Mouse (Mus musculus) liver, adult (tissue): ENCODE data around the gene Mafb.

Source experiments
- GATA4 ChIP-seq: IDR thresholded peaks from 2 replicates; pipeline ENCODE4 v1.6.1; 2014; ENCODE audit warnings: mild to moderate bottlenecking, low read length; ENCODE audit not compliant: insufficient replicate concordance

Mafb gene

DNA sequence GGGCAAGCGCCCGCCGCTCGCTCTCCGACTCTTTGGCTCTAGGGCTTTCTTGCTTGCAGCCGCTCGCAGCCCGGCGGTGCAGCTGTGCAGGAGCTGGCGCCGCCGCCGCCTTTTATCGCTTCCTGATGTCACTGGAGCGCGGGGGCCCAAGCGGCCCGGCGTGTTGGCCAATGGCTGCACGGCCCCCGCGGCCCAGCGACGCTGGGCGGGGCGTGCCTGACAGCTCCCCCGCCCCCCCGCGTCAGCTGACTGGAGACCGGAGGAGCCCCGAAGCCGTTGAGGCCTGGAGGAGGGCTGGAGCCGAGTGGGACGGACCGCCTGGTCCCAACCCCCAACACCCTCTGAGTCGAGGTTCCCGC is at the start of gene Mafb:
Mafb (minus strand) TSS at position 86 of the 359 bp plus-strand sequence.
- TF ChIP-seq GATA4: peak; percentile 76; the same call in 1 of the 2 replicates

DNA sequence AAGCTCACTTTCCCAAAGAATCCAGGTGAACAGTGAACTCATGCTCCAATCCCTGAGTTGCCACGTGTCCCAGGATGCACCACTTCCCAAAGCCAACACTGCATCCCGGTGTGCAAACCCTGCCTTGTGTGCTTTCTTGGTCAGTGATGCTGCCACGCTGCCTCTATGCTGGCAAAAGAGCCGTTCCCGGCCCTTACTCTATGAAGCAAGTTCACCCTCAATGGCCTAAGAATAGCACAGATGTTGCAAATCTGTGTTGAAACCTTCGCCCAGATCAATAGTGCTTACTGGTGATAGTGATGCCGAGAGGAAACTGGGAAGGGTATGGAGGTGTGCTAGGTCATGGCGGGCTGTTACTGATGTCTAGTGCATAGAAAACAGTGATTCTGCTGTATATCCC is 48.3 kb upstream of the Mafb start:
- no peak for TF ChIP-seq GATA4

DNA sequence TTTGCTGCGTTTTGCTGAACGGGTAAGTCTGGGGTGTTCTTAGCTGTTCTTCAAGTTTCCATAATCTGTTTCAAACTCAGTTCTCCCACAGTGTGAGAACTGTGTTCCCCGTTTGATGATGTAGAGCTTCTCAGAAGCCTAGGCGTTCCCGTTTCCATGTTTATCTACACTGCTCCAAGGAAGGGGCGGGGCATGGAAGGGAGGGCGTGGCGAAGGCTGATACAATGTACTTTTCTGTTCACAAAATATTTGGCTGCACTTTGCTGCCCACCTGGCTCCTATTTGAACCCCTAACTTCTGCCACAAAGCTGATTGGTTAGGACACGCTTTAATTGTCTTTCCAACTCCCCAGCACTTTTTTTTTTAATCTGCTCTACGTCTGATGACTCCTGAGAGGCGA is 47.9 kb upstream of the Mafb start:
- TF ChIP-seq GATA4: no peak

DNA sequence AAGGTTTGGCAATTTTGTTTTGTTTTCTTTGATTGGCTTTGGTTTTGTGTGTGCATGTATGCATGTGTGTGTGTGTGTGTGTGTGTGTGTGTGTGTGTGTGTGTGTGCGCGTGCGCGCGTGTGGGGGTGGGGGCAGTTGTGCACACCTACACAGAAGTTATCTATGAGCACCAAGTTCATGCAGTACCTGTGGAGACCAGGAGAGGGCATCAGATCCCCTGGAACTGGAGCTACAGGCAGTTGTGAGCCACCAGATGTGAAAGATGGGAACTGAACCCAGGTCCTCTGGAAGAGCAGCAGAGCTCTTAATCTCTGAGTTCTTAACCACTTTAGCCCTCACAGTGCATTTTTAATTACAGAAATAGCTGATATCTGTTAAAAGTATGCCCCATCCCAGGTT is 47.1 kb upstream of the Mafb start:
- no peak for TF ChIP-seq GATA4

DNA sequence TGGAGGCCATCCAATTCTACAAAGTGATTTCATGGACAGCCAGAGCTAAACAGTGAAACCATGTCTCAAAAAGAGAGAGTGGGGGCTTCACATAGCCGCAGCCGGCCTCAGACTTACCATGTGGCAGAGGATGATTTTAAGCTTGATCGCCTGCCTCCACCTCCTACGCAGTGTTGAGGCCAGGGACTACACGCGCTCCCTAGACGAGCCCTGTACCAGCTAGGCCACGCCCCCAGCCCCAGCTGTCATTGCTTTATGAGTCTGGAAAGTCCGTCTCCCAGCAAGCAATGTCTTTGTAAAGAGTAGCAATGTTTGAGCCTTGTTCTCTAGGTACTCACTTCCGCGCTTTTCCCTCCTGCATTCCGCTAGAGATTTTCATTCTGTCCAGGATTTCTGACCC is 46.2 kb upstream of the Mafb start:
- no peak for TF ChIP-seq GATA4

DNA sequence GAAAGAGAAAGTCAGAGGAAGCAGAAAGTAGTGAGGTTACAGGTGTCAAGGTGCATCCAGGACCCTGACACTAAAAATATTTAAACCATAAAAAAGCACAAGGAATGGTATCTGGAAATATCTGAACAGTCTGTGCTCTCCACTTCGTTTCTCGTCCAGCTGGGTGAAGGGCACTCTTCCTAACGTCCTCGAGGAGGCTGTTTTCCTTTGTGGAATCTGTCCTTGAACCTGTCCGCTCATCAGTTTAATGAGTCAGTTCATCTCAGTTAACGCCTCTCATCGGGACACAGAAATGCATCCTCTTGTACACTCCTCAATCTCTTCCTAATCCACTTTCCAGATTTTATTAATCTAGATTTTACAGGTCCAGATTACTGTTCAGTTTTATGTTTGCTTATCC is 44.6 kb upstream of the Mafb start:
- no peak for TF ChIP-seq GATA4

DNA sequence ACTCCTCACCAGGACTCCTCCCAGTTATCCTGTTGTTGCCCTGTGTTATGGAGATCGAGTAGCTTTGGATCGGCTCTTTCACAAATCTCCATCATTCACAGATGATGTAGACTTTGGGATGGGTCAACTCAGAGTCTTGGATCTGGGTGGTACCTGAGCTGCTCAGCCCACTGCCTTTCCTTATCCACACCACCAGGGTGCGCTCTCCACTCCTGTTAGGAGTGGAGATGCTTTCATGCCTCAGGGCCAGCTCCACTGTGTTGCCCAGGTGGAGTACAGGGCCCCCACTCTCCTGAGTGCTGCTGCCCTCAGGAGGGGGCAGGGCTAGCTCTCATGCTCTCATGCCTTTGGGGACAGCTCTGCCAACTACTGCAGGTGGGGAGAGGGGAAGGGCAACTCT is 40.9 kb upstream of the Mafb start:
- TF ChIP-seq GATA4: no peak

DNA sequence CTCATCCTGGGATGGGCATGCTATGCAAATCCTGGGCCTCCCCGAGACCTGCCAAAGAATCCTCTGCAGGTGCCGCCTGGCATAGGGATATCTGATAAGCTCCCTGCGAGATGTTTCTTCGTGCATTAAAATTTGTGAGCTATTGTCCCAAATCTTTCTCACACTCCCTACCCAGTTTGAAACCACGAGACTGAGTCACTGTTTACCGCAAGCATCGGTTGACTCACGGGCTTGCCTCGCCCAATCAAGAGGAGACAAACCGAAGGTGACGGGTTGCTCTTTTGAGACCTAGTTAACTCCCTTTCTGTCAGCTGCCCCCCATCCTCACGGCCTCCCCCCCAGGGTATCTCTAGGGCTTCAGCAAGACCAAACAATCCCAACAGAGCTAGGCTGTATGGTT is 30.9 kb upstream of the Mafb start:
- no peak for TF ChIP-seq GATA4

DNA sequence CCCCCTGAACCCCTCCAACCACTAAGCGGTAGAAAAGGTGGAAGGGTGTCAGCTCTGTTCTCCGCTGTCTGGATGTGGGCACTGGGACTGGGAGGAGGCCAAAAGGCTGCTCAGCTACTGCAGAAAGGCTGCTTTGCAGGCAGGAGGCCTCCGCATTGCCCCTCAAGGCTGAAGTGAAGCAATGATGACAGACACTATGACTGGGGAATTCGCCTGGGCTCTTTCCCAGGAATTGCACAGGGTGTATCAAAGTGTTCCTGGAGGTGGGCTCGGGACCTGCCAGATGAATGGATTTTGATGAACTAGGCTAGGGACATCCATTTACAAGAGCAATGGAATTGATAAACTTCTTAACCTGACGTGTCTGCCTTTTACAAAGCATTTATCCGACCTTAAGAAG is 27.9 kb upstream of the Mafb start:
- no peak for TF ChIP-seq GATA4

DNA sequence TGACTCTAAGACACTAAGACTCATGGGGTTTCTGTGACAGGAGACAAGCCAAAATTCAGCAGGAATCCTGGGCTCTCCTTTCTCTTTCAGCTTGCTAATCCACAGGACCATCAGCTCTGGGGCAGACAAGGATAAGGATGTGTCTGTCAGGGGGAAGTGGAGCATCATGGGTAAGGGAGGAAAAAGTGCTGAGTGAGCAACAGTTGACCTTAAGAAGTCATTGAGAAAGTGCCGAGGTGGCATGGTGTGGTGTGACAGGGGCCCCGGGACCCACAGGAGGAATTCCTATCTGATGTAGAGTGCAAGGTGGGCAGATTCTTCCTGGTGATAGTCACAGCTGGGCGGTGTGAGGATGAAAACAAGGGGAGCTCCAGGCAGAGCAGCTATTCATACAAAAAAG is 25.8 kb upstream of the Mafb start:
- TF ChIP-seq GATA4: no peak

DNA sequence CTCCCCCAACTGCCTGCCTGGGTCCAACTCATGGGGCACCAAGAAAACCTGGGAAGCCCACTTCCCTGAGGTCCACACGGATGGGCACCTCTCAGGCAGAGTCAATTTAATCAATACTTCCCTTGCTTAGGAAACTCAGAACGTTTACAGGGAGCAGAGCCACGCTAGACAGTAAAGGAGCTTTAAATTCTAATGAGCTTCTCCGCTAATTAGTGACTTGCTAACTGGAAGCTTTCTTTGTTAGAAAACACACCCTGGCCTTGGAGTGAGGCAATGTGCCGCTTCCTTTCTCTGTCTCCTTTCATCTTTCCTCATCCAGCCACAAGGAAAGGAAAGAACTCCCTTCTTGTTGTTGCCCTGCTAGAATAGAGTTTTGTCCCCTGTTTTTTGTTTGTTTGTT is 21.7 kb upstream of the Mafb start:
- no peak for TF ChIP-seq GATA4

DNA sequence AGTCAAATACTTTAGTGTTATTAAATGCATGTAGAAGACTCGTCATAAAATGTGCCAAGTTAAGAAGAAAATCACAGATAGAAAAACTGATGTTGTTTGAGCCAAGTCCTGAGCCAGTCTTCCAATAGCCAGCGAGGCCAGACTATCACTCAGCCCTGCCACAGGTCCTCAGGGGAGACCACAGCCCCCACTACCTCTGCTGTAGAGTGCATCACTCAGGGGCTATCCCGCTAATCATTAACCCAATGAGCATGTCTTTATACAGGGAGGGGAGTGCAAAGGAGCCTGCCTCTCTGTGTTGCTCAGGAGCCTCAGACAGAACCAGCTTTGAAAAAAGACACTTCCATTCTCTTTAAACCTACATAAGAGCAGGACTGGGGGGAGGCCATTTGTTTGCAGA is 16.6 kb upstream of the Mafb start:
- TF ChIP-seq GATA4: no peak

DNA sequence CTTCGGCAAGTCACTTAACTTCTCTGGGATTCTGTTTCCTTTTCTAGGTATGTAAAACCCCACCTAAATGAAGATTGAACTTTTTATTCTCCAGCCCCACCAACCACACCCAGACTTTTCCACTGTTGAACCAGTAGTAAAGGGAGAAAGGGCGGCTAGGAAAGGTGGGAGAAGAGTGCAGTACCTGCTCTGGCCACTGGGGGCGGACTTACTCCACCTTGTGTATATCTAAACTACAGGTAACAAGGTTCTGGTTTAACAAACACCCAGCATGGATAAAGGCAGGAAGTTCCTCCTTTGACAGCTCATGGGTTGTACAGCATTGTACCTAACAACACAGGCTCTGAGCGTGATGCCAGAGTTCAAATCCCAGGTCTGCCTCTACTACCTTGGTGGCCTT is 11.4 kb upstream of the Mafb start:
- TF ChIP-seq GATA4: no peak

DNA sequence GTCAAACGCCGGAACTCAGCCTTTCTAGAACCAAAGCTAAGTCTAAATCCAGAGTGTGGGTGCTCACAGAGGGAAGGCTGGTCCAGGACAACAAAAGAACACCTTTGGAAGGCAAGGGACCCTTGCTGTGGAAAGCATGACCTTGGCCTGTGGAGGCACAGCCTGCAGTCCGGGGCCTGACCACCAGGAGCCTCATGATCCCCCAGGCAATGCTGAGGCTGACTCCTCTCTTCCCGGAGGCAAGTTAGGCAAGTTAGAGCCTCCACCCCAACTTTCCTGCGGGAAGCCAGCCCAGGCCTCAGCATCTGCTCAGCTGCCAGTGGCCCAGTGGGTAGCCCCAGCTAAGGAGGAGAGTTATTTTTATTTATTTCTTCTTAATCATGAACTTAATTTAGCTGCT is 9.4 kb upstream of the Mafb start:
- no peak for TF ChIP-seq GATA4

DNA sequence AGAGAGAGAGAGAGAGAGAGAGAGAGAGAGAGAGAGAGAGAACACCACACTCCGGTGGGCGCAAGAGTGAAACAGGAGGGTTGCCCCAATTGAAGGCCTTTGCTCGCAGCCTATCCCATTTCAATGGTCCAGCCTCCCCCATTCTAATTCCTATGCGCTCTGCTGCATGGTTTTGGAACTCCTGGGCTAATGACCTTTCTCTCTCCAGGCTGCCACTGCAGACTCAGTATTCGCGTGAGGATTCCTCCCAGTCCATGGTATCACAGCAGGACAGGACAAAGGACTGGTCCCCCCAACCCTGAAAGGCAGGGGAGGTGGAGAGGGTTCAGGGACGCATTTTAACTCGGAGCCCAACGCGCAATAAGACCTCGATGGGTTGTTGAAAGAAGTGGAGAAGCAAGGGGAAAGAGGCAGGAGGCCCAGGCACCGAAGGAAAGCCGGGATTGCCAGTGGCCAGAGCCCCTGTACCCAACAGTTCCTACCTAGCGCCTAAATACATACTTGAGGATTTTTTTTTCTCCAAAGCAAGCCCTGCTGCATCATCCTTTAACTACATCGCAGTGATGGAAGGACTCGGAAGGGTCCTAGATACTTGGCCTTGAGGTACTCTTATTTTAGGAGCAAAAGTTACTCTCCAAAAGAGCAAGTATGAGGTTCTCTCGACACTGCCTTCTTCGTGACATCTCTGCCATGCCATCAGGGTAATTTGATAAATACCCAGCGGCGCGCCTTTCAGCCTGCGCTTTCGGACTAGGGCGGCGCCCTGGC is 3.0 kb upstream of the Mafb start:
- TF ChIP-seq GATA4: no peak

DNA sequence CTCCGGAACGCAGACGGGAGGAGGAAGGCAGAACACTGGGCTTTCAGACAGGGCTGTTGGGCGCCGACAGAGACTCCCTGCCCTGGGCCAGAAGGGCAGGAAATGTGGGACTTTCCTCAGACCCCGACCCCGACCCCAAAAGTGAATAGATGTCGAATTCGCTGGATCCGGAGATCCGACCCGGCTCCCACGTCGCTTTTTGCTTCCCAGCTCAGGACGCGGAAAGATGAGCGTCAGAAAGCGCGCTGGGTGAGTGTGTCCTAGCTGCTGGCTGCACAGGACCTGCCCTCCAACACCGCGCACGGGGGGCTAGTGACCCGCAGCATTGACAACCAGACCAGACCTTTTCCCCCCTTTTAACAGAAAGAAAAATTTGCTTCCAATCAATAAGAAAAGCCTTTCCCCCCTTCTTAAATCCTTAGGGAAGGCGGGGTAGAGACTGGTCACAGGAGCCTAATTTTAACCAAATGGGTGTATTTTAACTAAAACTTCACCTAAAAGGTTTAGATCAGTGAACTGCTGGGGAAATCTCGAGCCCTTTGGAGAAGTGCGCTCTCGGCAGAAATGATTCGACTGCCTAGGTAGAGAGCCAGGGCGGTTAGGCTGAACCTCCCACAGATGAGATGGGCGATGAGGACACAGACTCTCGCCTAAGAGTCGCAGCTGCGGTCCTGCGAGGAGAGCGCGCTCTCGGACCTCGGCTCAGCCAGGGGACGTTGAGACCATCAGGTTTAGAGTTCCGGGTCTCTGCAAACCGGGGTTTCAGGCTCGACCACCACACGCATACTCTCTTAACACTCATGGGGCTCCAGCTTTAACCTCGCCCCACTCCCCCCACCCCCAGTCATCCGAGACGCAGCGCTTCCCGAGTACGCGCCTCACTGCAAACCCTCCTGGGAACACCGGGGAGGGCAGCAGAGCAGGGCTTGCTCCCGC is 1.8 kb upstream of the Mafb start:
- no peak for TF ChIP-seq GATA4
